Mouse (Mus musculus) embryonic facial prominence, embryonic 11.5 days (tissue): ENCODE measurements around the gene Spag4. TPM values are rescaled to one million over a fixed set of nuclear protein-coding genes. Genes with fewer than 3 reads are reported as not detected.

Experiments used
- ATAC-seq: fragments of 200-750 bp; cut with Nextera tagmentation; replicated peaks from 2 replicates; pipeline ENCODE4 v1.8.0; 2017; ENCODE audit warnings: low read depth; ENCODE audit not compliant: insufficient number of reproducible peaks, low FRiP score, low TSS enrichment
- DNase-seq: peaks from one replicate; pipeline ENCODE4 v3.0.0-alpha.2; 2015; ENCODE audit warnings: low spot score
- H3K27ac ChIP-seq: fragments of 300-500 bp; sonication (generic); replicated peaks from 2 replicates; pipeline ENCODE4 v1.5.1; 2014; ENCODE audit warnings: mild to moderate bottlenecking, low read depth, low read length, control low read depth
- H3K27me3 ChIP-seq: fragments of 300-500 bp; sonication (generic); 2 replicates; pipeline ENCODE4 v1.6.1; 2014; ENCODE audit warnings: mild to moderate bottlenecking, low read length, moderate library complexity, mixed read lengths; ENCODE audit not compliant: control insufficient read depth, insufficient read depth
- H3K36me3 ChIP-seq: fragments of 300-500 bp; sonication (generic); replicated peaks from 2 replicates; pipeline ENCODE4 v1.6.1; 2014; ENCODE audit warnings: low read depth, mild to moderate bottlenecking, low read length, moderate library complexity, mixed read lengths; ENCODE audit not compliant: control insufficient read depth, insufficient read depth
- H3K4me1 ChIP-seq: fragments of 300-500 bp; sonication (generic); 2 replicates; pipeline ENCODE4 v1.6.1; 2014; ENCODE audit warnings: low read length, mixed read lengths; ENCODE audit not compliant: control insufficient read depth, insufficient read depth
- H3K4me2 ChIP-seq: fragments of 300-500 bp; sonication (generic); 2 replicates; pipeline ENCODE4 v1.6.1; 2014; ENCODE audit warnings: low read depth, mild to moderate bottlenecking, control low read depth, low read length, moderate library complexity
- H3K4me3 ChIP-seq: fragments of 300-500 bp; sonication (generic); 2 replicates; pipeline ENCODE4 v1.5.1; 2014; ENCODE audit warnings: low read depth, low read length, control low read depth
- H3K9ac ChIP-seq: fragments of 300-500 bp; sonication (generic); replicated peaks from 2 replicates; pipeline ENCODE4 v1.6.1; 2014; ENCODE audit warnings: mild to moderate bottlenecking, control low read depth, low read length
- H3K9me3 ChIP-seq: fragments of 300-500 bp; sonication (generic); replicated peaks from 2 replicates; pipeline ENCODE4 v1.6.1; 2016; ENCODE audit warnings: mild to moderate bottlenecking, low read length, inconsistent platforms, mixed read lengths; ENCODE audit not compliant: control insufficient read depth
- WGBS: fragments of 180-500 bp; shearing (Covaris S2); extraction: QIAGEN DNeasy Blood & Tissue Kit; methylation state at CpG from one replicate; pipeline ENCODE4 v1.1.7; 2014; 5-methylcytosine and 5-hydroxymethylcytosine counted together
- polyA plus RNA-seq: library from polyadenylated mRNA; unstranded; fragments of >200 nt; fragmentation: Nextera tagmentation; extraction: Ambion mirVana; gene quantifications from 2 replicates; pipeline ENCODE4 v1.2.1, GENCODE M21; 2014

The Spag4 gene
- 4.4 and 6.3 TPM in 2 replicates for polyA plus RNA-seq

- Histone ChIP-seq H3K4me2 (peak within 1 kb of the TSS; percentile 96), H3K9ac (peak within 1 kb of the TSS; percentile 94), H3K9me3 (no peaks in the 10 kb centered on the region), H3K4me3 (peak within 1 kb of the TSS; percentile 78), H3K4me1 (no peaks in the 10 kb centered on the region), H3K27ac (peak within 1 kb of the TSS; percentile 70; the same call in 1 of the 2 replicates), H3K36me3 (peaks cover 4% of the 10 kb centered on the region; the same call in 1 of the 2 replicates), H3K27me3 (no peaks in the 10 kb centered on the region)
- WGBS: under 1% methylated on average over 74 of the region's 81 CpGs
- peak; percentile 85 for DNase-seq
- peak; percentile 61 for ATAC-seq
Measured at GRCm38 (mm10) chr2:156065099-156066041, at the start of gene Spag4. Gene Spag4, plus strand, starts transcription at chr2:156065175.

GRCm38 (mm10) chr2:156018106-156018505 lies 46.9 kb upstream of the Spag4 start:
- H3K4me1 ChIP-seq: no peaks in the 10 kb centered on the region
- 91% methylated on average over 3 of the region's 3 CpGs for WGBS
- peaks cover 38% of the 10 kb centered on the region for H3K36me3 ChIP-seq

GRCm38 (mm10) chr2:156021219-156021618 lies 43.8 kb upstream of the Spag4 start:
- peaks cover 19% of the 10 kb centered on the region for H3K36me3 ChIP-seq
- no peak overlapping the region for H3K4me3 ChIP-seq
- H3K9ac ChIP-seq: no peak overlapping the region
- H3K4me1 ChIP-seq: no peaks in the 10 kb centered on the region
- DNase-seq (no peak), ATAC-seq (no peak)
- no peaks in the 10 kb centered on the region for H3K27me3 ChIP-seq
- no peak overlapping the region for H3K27ac ChIP-seq
- no peak overlapping the region for H3K4me2 ChIP-seq
- WGBS: 92% methylated on average over 8 of the region's 8 CpGs
- no peaks in the 10 kb centered on the region for H3K9me3 ChIP-seq

More at GRCm38 (mm10) chr2:156018106-156018505, 46.9 kb upstream of the Spag4 start:
- no peaks in the 10 kb centered on the region for H3K9me3 ChIP-seq
- H3K27ac ChIP-seq: no peak overlapping the region
- DNase-seq: no peak
- no peak overlapping the region for H3K4me2 ChIP-seq
- H3K27me3 ChIP-seq: no peaks in the 10 kb centered on the region
- H3K9ac ChIP-seq: no peak overlapping the region
- no peak for ATAC-seq
- no peak overlapping the region for H3K4me3 ChIP-seq

GRCm38 (mm10) chr2:156021765-156022164 lies 43.2 kb upstream of the Spag4 start:
- Histone ChIP-seq H3K4me1 (no peaks in the 10 kb centered on the region), H3K4me3 (no peak overlapping the region), H3K27me3 (no peaks in the 10 kb centered on the region), H3K27ac (no peak overlapping the region), H3K9ac (no peak overlapping the region), H3K36me3 (peaks cover 15% of the 10 kb centered on the region), H3K9me3 (no peaks in the 10 kb centered on the region), H3K4me2 (no peak overlapping the region)
- 85% methylated on average over 2 of the region's 2 CpGs for WGBS
- DNase-seq: no peak
- no peak for ATAC-seq

- H3K4me3 ChIP-seq: no peak overlapping the region
- H3K9ac ChIP-seq: no peak overlapping the region
- ATAC-seq (no peak), DNase-seq (no peak)
- no peak overlapping the region for H3K27ac ChIP-seq
- no peak overlapping the region for H3K4me2 ChIP-seq
- no peaks in the 10 kb centered on the region for H3K36me3 ChIP-seq
- no peaks in the 10 kb centered on the region for H3K4me1 ChIP-seq
- H3K9me3 ChIP-seq: no peaks in the 10 kb centered on the region
- no peaks in the 10 kb centered on the region for H3K27me3 ChIP-seq
Measured at GRCm38 (mm10) chr2:156025482-156025881, 39.5 kb upstream of the Spag4 start.

- Histone ChIP-seq H3K4me3 (no peak overlapping the region), H3K4me1 (no peaks in the 10 kb centered on the region), H3K9me3 (no peaks in the 10 kb centered on the region), H3K27ac (no peak overlapping the region), H3K36me3 (no peaks in the 10 kb centered on the region), H3K27me3 (no peaks in the 10 kb centered on the region), H3K9ac (no peak overlapping the region), H3K4me2 (no peak overlapping the region)
- WGBS: 85% methylated on average over 3 of the region's 3 CpGs
- ATAC-seq (no peak), DNase-seq (no peak)
Measured at GRCm38 (mm10) chr2:156039390-156039789, 25.6 kb upstream of the Spag4 start.

GRCm38 (mm10) chr2:156042903-156043302 lies 22.1 kb upstream of the Spag4 start:
- DNase-seq: no peak
- Histone ChIP-seq H3K4me3 (no peak overlapping the region), H3K9me3 (no peaks in the 10 kb centered on the region), H3K9ac (no peak overlapping the region), H3K4me2 (no peak overlapping the region), H3K36me3 (no peaks in the 10 kb centered on the region), H3K4me1 (no peaks in the 10 kb centered on the region), H3K27ac (no peak overlapping the region), H3K27me3 (peaks cover 4% of the 10 kb centered on the region; the same call in 1 of the 2 replicates)
- WGBS: 82% methylated on average over 8 of the region's 8 CpGs
- no peak for ATAC-seq

- H3K4me3 ChIP-seq: 0 out of 2 replicates have a peak overlapping the region, but pooled peaks have one; percentile 5
- no peak overlapping the region for H3K27ac ChIP-seq
- H3K4me1 ChIP-seq: no peaks in the 10 kb centered on the region
- H3K9me3 ChIP-seq: no peaks in the 10 kb centered on the region
- H3K4me2 ChIP-seq: peak overlapping the region; percentile 19; the same call in 1 of the 2 replicates
- ATAC-seq (no peak), DNase-seq (peak; percentile 37)
- WGBS: 7% methylated on average over 19 of the region's 19 CpGs
- H3K27me3 ChIP-seq: peaks cover 4% of the 10 kb centered on the region; the same call in 1 of the 2 replicates
- H3K36me3 ChIP-seq: no peaks in the 10 kb centered on the region
- H3K9ac ChIP-seq: no peak overlapping the region; the same call in 1 of the 2 replicates
Measured at GRCm38 (mm10) chr2:156047929-156048328, 17.0 kb upstream of the Spag4 start.
